Mouse (Mus musculus) cerebellum, adult 11-12 months (tissue): Measurements from ENCODE around the gene Slc6a6.

ENCODE experiments used
- DNase-seq: peaks from one replicate; pipeline ENCODE4 v3.0.0; 2022

Slc6a6 gene

GRCm38 (mm10) chr6:91795640-91796039, 111.8 kb downstream of the Slc6a6 start:
- no peak for DNase-seq

- no peak for DNase-seq
Observed at GRCm38 (mm10) chr6:91796064-91796463, 112.2 kb downstream of the Slc6a6 start.

GRCm38 (mm10) chr6:91796736-91797135, 112.9 kb downstream of the Slc6a6 start:
- DNase-seq, result no peak

GRCm38 (mm10) chr6:91798496-91798895, 114.6 kb downstream of the Slc6a6 start:
- DNase-seq, result peak; percentile 82

GRCm38 (mm10) chr6:91804177-91804576, 120.3 kb downstream of the Slc6a6 start:
- DNase-seq, result peak; percentile 56

DNA sequence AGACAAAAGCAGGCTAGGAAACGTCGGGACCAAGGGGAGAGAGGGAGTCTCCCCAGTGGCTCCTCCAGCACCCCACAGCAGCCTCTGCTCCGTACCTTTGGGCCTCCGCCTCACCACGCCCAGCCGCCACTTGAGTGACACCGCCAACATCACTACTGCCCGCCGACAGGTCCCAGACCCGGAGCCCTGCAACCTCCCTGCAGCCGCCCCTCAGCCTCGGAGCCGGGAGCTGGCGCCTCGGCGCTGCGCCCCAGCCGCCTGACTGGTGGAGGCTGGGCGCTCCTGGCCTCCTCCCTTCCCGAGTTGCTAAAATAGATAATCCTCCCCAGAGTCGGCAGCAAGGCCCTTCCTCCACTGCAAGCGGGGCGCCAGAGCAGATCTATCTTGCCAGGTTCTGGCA, 123.3 kb downstream of the Slc6a6 start:
- no peak for DNase-seq

DNA sequence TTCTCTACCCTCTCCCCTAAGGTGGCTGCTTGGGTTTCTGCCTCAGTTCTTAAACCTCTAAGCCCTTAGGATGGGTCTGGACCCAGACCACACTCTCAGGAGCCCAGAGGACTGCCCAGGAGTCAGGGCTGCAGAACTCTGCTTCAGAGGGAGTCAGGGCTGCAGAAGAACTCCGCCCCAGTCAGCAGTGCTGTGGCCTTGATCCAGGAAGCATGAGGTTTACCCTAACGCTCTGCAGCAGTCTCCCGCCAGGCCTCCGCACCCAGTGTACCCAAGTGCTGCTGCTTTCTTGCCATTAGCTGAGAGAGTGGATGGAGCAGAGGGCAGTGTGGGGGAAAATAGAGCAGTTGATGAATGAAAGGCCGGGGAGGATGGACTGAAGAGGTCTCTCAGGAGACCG, 124.2 kb downstream of the Slc6a6 start:
- DNase-seq, result no peak
